Mouse (Mus musculus) heart, postnatal 0 days (tissue): Measurements from ENCODE around the gene Rtca.

ENCODE experiments used
- CTCF ChIP-seq: IDR thresholded peaks from 2 replicates; pipeline ENCODE4 v1.5.1; 2016; ENCODE audit warnings: antibody characterized with exemption, control low read depth, low read depth
- EP300 ChIP-seq: IDR thresholded peaks from 2 replicates; pipeline ENCODE4 v1.6.1; 2016; ENCODE audit warnings: antibody characterized with exemption, low read depth

GRCm38 (mm10) chr3:116464318-116464717 is 43.7 kb downstream of the Rtca start:
- no peak for TF ChIP-seq CTCF
- no peak for TF ChIP-seq EP300
